Mouse (Mus musculus) lung, adult 2 months (tissue): ENCODE measurements around the gene Opcml.

Experiments
- CTCF ChIP-seq: fragments of 200-500 bp; IDR thresholded peaks from 2 replicates; pipeline ENCODE4 v1.5.1; 2011; ENCODE audit warnings: mild to moderate bottlenecking, low read length, control low read depth; ENCODE audit not compliant: insufficient read depth
- POLR2A ChIP-seq: fragments of 200-500 bp; IDR thresholded peaks from 2 replicates; pipeline ENCODE4 v1.6.1; 2011; ENCODE audit warnings: low read depth, mild to moderate bottlenecking, control low read depth, low read length, borderline replicate concordance; ENCODE audit errors: extremely low read depth

DNA sequence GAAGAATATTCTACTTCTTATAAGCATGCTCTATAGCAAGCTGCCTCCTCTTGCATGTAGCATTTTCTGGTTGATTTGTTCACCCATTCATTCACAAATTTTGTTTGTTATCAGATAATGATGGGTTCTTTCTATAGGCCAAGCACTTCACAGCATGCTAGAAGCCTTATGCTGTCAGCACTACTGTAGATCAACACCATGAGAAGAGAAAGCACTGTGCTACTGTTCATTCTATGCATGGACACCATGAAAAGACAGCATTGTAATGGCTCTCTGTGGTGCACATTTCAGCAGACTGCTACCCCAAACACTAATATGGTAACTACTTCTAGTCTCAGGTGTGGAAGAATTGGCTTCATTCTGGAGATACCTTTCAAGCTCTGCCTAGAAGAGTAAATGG is 527.3 kb downstream of the Opcml start:
- TF ChIP-seq POLR2A = no peak
- no peak for TF ChIP-seq CTCF
